Mouse (Mus musculus) large intestine, adult 2 months (tissue): Measurements from ENCODE around the gene Tap2. TPM values are rescaled to one million over a fixed set of nuclear protein-coding genes. Genes with fewer than 3 reads are reported as not detected.

Experiments
- DNase-seq: peaks from one replicate; pipeline ENCODE4 v3.0.0-alpha.2; 2012; ENCODE audit warnings: low read depth, low spot score
- WGBS: fragments of 180-500 bp; shearing (Covaris S2); methylation state at CpG from one replicate; pipeline ENCODE4 v1.1.7; 2018; 5-methylcytosine and 5-hydroxymethylcytosine counted together
- polyA plus RNA-seq: library from polyadenylated mRNA; depleted of rRNA; stranded (reverse); fragments of >200 nt; gene quantifications from 2 replicates; pipeline ENCODE4 v1.2.3, GENCODE M21; 2012; rRNA removed

Gene Tap2
- polyA plus RNA-seq, 1 experiment, result 44.9 TPM

DNA sequence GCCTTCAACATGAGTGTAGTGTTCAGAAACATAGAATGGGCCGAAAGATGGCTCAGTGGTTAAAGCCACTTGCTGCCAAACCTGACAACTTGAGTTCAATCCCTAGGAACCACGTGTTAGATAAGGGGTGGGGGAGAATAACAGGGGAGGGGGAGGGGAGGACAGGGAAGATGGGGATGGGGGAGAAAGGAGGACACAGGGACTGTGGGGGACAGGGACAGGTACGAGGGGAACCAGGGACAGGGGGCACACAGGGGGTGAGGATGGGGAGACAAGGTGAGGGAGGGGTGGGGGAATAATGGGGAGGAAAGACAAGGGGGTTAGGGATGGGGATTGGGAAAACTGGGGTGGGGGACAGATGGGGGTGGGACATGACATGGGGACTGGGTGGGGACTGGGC is 37.0 kb downstream of the Tap2 start:
- no peak for DNase-seq
- 58% methylated on average over 3 of the region's 3 CpGs for WGBS

DNA sequence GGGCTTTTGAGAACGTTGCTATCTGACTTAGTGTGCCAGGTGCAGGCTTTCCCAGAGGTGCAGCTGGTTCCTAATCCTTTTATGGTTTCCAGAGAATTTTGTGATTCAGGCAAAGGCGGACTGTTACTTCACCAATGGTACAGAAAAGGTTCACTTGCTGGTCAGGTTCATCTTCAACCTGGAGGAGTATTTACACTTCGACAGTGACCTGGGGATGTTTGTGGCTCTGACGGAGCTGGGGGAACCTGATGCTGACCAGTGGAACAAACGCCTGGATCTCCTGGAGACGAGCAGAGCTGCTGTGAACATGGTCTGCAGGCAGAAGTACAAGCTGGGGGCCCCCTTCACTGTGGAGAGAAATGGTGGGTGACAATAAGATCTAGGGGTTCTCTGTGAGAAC is 37.6 kb downstream of the Tap2 start:
- no peak for DNase-seq
- WGBS, result 67% methylated on average over 6 of the region's 6 CpGs

DNA sequence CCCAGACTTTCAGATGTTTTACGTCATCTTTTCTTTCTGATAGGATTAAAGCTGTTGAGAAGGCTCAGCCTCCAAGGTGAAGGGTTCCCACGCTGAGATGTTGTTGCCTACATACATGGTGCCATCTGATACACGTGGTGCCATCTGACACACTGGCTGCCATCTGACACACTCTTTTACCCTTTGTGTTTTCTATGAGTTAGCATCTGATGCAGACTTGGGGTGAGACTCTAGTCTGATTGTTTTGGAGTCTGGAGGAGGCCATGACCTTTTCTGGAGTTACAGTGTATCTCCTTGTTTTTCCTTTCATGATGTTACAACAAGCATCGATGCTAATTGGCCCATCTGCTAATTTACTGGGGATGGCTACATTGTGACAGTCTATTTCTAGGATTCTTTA is 41.3 kb downstream of the Tap2 start:
- DNase-seq, result no peak
- 74% methylated on average over 4 of the region's 4 CpGs for WGBS

- WGBS, result 78% methylated on average over 3 of the region's 3 CpGs
- no peak for DNase-seq
These were observed 43.7 kb downstream of the Tap2 start for GRCm38 (mm10) chr17:34247047-34247446.

GRCm38 (mm10) chr17:34248764-34249163 is 45.4 kb downstream of the Tap2 start:
- DNase-seq, result no peak
- WGBS, result 31% methylated on average over 2 of the region's 2 CpGs

DNA sequence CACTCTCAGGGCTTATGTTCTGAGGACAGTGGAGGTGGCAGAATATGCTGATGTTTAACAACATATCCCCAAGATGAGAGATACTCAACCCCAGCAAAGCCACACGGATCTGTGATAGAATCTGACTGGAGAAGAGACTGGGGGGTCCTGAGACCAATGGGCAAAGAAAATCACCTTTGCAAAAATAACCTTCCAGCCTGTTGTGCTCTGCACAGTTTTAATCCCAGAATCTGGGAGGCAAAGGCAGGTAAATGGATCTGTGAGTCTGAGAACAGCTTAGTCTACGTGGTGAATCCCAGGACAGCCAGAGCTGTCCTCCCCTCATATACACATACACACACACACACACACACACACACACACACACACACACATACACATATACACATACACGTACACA is 46.0 kb downstream of the Tap2 start:
- 53% methylated on average over 3 of the region's 3 CpGs for WGBS
- DNase-seq, result no peak

DNA sequence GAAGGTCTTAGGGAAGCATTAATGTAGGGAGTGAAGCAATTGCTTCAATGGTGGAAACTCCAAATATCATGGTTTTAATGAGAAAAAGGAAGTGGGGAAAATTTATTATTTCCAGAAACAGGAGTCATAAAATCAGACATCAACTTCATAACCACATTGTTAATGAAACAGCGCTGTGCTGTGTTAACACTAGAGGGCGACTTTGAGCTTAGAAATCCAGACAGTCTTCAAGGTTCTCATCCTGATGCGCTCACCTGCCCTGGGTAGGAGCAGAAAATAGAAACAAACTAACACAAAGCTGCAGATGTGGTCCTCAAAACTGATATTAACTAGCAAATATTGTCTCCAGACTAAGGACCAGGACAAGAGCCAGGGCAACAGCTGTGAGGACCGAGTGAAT is 46.6 kb downstream of the Tap2 start:
- no peak for DNase-seq

DNA sequence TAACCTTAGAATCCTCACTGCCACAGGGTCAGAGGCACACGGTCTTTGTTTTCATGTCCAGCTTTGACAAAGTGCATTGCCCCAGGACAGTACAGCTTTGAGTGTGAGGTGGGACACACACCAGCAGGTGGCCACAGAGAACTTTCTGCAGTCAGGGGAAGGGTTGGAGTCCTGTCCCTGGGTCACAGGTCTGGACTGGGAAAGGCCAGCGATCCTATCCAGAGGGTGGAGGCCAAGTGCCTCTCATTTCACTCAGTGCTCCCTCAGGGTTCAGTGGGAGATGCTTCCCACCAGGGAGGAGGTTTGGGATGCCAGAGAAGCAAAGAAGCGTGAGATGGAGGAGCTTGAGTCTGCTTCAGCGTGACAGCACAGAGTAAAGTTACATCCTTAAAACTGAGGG is 48.3 kb downstream of the Tap2 start:
- 49% methylated on average over 4 of the region's 4 CpGs for WGBS
- no peak for DNase-seq

More for the DNA sequence above, 46.6 kb downstream of the Tap2 start:
- 11% methylated on average over 4 of the region's 4 CpGs for WGBS

- 81% methylated on average over 5 of the region's 5 CpGs for WGBS
These were observed 53.2 kb downstream of the Tap2 start for GRCm38 (mm10) chr17:34256501-34256900.

DNA sequence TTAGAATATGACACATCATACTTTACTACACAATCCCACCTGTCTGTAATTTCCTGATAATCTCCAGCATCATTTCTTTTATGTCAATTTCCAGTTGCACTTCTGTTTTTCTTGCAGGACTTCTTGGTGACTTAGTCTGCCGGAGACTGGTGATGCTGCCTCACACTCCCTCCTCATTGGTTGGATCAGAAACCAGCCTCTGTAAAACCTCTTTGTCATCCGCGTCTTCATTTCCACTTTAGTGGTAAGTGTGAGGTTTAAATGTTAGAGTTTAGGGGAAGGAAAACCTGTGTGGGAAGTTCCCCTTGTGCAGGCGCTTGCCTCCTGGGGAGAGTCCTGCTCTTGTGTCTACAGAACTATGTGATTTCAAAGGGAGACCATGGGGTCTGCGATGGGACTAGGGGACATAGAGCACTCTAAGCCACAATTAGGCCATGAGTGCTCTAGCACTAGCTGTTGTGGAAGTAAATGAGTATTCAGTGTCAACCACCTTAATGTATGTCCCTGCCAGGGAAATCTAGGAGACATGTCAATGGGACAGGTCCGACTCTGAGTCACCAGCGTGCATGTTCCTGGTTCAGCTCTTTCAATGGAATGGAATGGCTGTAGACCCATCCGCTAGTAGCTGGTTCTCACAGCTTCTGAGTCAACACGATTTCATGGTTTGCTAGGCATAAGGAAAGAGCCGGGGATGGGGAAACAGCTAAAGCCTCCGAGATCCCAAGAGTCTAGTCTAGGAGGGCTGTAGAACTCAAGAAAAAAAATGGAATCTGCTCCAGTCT is 54.5 kb downstream of the Tap2 start, which contains the start of gene H2-Ab1:
Gene H2-Ab1 (plus strand): TSS at position 96 of the 782 bp plus-strand sequence.
- 68% methylated on average over 11 of the region's 11 CpGs for WGBS
- no peak for DNase-seq

More at GRCm38 (mm10) chr17:34256501-34256900, 53.2 kb downstream of the Tap2 start:
- DNase-seq, result no peak

DNA sequence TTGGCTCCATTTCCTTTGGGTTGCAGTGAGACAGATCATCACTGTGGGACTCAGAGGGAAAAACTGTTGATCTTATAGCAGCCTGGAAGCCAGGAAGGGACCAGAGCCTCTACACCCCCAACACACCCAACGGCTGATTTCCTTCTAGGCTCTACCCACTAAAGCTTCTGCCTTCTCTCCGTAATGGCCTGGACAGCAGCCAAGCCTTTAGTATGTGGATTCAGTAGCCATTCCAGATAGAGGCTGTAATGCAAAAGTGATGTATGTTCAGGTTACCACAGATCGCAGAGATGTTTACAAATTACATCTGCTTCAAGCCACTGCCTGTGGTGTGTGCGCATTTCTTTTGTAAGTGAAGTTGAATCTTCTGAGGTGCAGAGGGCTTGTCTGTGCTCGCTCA is 57.2 kb downstream of the Tap2 start:
- no peak for DNase-seq
- 34% methylated on average over 5 of the region's 5 CpGs for WGBS

GRCm38 (mm10) chr17:34261502-34261901 is 58.2 kb downstream of the Tap2 start:
- peak; percentile 57 for DNase-seq
- WGBS, result 25% methylated on average over 4 of the region's 4 CpGs

- 1% methylated on average over 8 of the region's 8 CpGs for WGBS
- peak; percentile 60 for DNase-seq
These were observed 59.7 kb downstream of the Tap2 start for GRCm38 (mm10) chr17:34263068-34263467.

DNA sequence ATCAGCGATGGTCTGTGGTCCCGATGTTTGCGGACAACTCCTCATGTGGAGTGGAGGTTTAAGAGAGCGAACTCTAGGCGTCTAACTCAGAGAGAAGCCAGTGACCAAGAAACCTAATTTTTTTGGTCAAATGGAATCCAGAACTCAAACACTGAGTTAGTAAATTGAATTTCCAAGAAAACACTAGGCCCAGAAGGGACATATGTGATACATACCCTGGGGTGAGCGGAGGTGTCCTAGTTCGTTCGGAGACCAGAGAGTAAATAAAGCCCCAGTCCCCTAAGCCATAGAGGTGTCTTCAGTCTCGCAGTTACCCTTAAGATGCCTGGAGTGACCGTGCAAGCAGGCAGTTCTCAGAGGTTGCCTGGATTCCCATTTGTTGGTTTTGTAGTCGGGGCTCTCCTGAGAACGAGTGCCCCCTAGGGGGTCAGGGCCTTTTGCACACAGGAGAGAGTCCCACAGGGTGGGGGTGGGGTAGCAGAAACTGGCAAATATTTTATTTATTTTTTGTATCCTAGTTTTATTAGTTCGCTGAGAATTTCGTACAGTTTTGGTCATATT is 60.6 kb downstream of the Tap2 start:
- no peak for DNase-seq
- 11% methylated on average over 14 of the region's 14 CpGs for WGBS

DNA sequence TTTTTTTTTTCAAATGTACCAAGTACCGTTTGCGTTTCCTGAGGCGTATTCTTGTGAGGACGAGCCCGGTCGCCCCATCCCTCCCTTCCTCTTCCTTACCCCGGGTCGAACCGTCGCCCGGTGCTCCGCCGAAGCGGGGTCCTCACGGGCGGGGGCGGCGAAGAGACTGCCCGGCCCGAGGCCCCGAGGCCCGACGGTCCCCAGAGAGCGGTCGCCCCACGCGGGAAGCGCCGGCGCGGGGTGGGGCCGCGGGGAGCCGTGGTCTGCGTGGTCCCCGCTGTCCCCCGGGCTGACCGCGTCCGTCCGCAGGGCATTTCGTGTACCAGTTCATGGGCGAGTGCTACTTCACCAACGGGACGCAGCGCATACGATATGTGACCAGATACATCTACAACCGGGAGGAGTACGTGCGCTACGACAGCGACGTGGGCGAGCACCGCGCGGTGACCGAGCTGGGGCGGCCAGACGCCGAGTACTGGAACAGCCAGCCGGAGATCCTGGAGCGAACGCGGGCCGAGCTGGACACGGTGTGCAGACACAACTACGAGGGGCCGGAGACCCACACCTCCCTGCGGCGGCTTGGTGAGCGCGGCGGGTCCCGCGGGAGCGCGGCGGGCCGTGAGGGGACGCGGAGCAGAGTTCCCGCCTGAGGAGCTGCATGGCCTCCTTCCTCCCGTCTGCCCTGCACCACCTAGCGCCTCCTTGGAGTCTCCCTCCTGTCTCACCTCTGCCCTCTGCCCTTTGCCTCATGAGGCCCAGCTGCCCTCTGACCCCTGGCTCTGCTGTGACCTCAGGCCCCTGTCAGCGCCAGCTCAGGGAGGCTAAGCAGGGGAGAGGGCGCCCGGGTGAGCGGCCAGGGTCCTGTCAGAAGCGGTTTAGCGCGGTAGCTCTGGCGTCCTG is 61.4 kb downstream of the Tap2 start:
- no peak for DNase-seq
- 2% methylated on average over 92 of the region's 93 CpGs for WGBS

Other genes starting within 250 kb of the Tap2 start
- 44.6 and 59.1 TPM in 2 replicates for gene Vps52, start 247.7 kb upstream of the Tap2 start, polyA plus RNA-seq
- gene Rps18, start 247.5 kb upstream of the Tap2 start, polyA plus RNA-seq, result 617 and 700 TPM in 2 replicates
- 5,020 and 5,402 TPM in 2 replicates for gene H2-K1, start 203.2 kb upstream of the Tap2 start, polyA plus RNA-seq
- 17.0 and 21.3 TPM in 2 replicates for gene Ring1, start 178.8 kb upstream of the Tap2 start, polyA plus RNA-seq
- 43.2 and 48.6 TPM in 2 replicates for gene H2-Ke6, start 175.5 kb upstream of the Tap2 start, polyA plus RNA-seq
- 129 and 133 TPM in 2 replicates for gene Slc39a7, start 171.8 kb upstream of the Tap2 start, polyA plus RNA-seq
- 41.6 and 49.9 TPM in 2 replicates for gene Rxrb, start 171.7 kb upstream of the Tap2 start, polyA plus RNA-seq
- gene Col11a2, start 164.1 kb upstream of the Tap2 start, polyA plus RNA-seq, result 0.60 and 0.95 TPM in 2 replicates
- 16.5 and 21.5 TPM in 2 replicates for gene H2-Oa, start 111.2 kb upstream of the Tap2 start, polyA plus RNA-seq
- 218 and 235 TPM in 2 replicates for gene H2-DMa, start 84.0 kb upstream of the Tap2 start, polyA plus RNA-seq
- gene Brd2, start 80.9 kb upstream of the Tap2 start, polyA plus RNA-seq, result 85.8 and 92.2 TPM in 2 replicates
- 31.0 and 41.3 TPM in 2 replicates for gene H2-DMb2, start 60.2 kb upstream of the Tap2 start, polyA plus RNA-seq
- 322 and 350 TPM in 2 replicates for gene H2-DMb1, start 50.5 kb upstream of the Tap2 start, polyA plus RNA-seq
- 80.6 and 126 TPM in 2 replicates for gene Tap1, start 16.0 kb upstream of the Tap2 start, polyA plus RNA-seq
- 195 and 254 TPM in 2 replicates for gene Psmb9, start 15.8 kb upstream of the Tap2 start, polyA plus RNA-seq
- 391 and 440 TPM in 2 replicates for gene Psmb8, start 5.8 kb upstream of the Tap2 start, polyA plus RNA-seq
- gene H2-Ob, start 35.4 kb downstream of the Tap2 start, polyA plus RNA-seq, result 25.1 and 30.6 TPM in 2 replicates
- 3,098 and 3,636 TPM in 2 replicates for gene H2-Ab1, start 54.2 kb downstream of the Tap2 start, polyA plus RNA-seq
- 1,441 and 1,600 TPM in 2 replicates for gene H2-Aa, start 84.3 kb downstream of the Tap2 start, polyA plus RNA-seq
- gene H2-Eb1, start 102.3 kb downstream of the Tap2 start, polyA plus RNA-seq, result 665 and 730 TPM in 2 replicates
- 2.6 and 3.1 TPM in 2 replicates for gene H2-Eb2, start 122.1 kb downstream of the Tap2 start, polyA plus RNA-seq
- 48.4 and 121 TPM in 2 replicates for gene Btnl2, start 151.3 kb downstream of the Tap2 start, polyA plus RNA-seq
- gene Btnl1, start 173.6 kb downstream of the Tap2 start, polyA plus RNA-seq, result 81.1 and 155 TPM in 2 replicates
- gene BC051142, start 195.3 kb downstream of the Tap2 start, polyA plus RNA-seq, result 0.64 and 1.3 TPM in 2 replicates